Mouse (Mus musculus) cortical plate, adult 2 months (tissue): ENCODE data around the gene Hectd2.

Experiments
- CTCF ChIP-seq: fragments of 200-500 bp; IDR thresholded peaks from 2 replicates; pipeline ENCODE4 v1.5.1; 2011; ENCODE audit warnings: mild to moderate bottlenecking, control low read depth, low read length; ENCODE audit not compliant: insufficient read depth; ENCODE audit errors: extremely low read depth
- POLR2A ChIP-seq: fragments of 200-500 bp; IDR thresholded peaks from 2 replicates; pipeline ENCODE4 v1.6.1; 2011; ENCODE audit warnings: mild to moderate bottlenecking, low read length, control low read depth; ENCODE audit not compliant: insufficient read depth; ENCODE audit errors: extremely low read depth

DNA sequence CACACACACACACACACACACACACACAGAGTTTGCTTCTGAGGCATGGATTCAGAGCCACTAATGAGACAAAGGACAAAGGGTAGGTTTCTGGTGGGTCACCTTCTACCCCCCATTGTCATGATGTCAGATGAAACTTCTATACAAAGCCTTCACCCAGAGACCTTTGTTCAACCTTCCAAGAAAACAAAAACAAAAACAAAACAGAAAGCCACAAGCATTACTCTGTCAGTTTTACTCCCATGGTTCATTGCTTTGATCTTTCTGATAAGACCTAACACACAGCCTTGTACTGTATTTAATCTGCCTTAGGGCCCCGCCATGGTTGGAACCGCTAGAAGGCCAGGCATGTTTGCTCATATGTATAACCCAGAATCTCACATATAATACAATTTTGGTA, 15.1 kb upstream of the Hectd2 start:
- no peak for TF ChIP-seq POLR2A
- TF ChIP-seq CTCF: no peak
